Mouse (Mus musculus) embryonic fibroblast, embryonic 13.5 days (primary cell): ENCODE results near the gene Ccdc159. TPM values are rescaled to one million over a fixed set of nuclear protein-coding genes. Genes with fewer than 3 reads are reported as not detected.

ENCODE experiments used
- H3K27ac ChIP-seq: 2 replicates; pipeline ENCODE4 v1.5.1; 2012; ENCODE audit warnings: low read length, control low read depth, inconsistent platforms; ENCODE audit not compliant: insufficient read depth
- H3K4me1 ChIP-seq: 2 replicates; pipeline ENCODE4 v1.6.1; 2011; ENCODE audit warnings: low read length; ENCODE audit not compliant: control insufficient read depth, insufficient read depth
- H3K4me3 ChIP-seq: 2 replicates; pipeline ENCODE4 v1.5.1; 2011; ENCODE audit warnings: mild to moderate bottlenecking, control low read depth, low read length; ENCODE audit not compliant: insufficient read depth
- CTCF ChIP-seq: IDR thresholded peaks from 2 replicates; pipeline ENCODE4 v1.5.1; 2011; ENCODE audit warnings: mild to moderate bottlenecking, control low read depth, low read length, moderate library complexity, borderline replicate concordance; ENCODE audit not compliant: insufficient read depth
- POLR2A ChIP-seq: IDR thresholded peaks from 2 replicates; pipeline ENCODE4 v1.6.1; 2011; ENCODE audit warnings: low read depth, mild to moderate bottlenecking, control low read depth, low read length, moderate library complexity
- polyA plus RNA-seq: library from polyadenylated mRNA; stranded (reverse); fragments of >200 nt; gene quantifications from 2 replicates; pipeline ENCODE4 v1.2.4, GENCODE M21; 2011; ENCODE audit warnings: low read depth; ENCODE audit not compliant: missing spikeins, insufficient read length

Ccdc159 gene
- polyA plus RNA-seq, 1 experiment = 5.6 TPM

DNA sequence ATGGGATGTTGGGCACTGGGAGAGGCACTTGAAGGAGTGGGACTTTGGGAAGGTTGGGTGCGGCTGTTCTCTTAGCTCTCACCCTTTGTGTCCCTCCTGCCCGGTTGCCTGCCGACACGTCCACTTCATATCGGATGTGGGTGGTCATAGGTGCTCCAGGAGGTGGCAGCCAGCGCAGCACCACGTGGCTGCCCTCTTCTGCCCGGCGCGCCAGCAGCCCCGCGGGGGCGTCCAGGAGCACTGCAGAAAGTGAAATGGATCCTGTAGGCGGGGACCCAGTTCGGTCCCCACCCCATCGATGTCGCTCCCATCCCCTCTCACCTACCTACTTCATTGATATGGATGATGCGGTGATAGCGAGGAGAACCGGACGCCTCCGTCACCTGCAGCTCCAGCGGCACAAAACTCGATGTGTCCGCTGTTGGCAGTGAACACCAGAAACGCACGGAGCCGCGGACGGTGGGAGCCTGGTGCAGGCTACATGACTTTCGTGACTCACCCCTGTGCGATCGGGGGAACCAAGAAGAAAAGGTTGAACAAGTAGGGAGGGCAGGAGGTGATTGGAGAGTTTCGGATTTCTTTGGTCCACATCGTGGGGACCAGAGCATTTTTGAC lies 34.2 kb downstream of the Ccdc159 start:
- TF ChIP-seq POLR2A (no peak), CTCF (no peak)
- Histone ChIP-seq H3K4me1 (no peaks in the 10 kb centered on the region), H3K4me3 (peak overlapping the region; percentile 17; the same call in 1 of the 2 replicates), H3K27ac (no peak overlapping the region)

DNA sequence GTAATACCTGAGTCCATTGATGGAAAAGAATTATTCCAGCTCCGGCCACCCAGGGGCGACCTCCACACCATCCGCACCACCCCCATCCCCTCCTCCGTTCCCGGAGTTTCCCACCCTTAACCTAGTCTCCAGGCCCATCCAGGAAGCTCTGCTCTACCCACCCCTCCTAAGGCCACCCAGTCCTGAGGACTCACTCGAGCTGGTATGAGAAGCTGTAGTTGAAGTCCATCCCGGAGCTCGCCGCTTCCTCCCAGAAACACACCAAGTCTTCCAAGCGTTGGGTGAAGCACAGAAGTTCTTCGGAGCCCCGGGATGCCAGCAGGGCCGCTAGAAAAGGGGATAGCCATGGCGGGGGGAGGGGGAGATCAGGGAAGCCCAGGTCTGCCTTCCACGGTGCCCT lies 34.7 kb downstream of the Ccdc159 start:
- peak overlapping the region; percentile 17; the same call in 1 of the 2 replicates for H3K4me3 ChIP-seq
- TF ChIP-seq POLR2A (no peak), CTCF (no peak)
- no peak overlapping the region for H3K27ac ChIP-seq

DNA sequence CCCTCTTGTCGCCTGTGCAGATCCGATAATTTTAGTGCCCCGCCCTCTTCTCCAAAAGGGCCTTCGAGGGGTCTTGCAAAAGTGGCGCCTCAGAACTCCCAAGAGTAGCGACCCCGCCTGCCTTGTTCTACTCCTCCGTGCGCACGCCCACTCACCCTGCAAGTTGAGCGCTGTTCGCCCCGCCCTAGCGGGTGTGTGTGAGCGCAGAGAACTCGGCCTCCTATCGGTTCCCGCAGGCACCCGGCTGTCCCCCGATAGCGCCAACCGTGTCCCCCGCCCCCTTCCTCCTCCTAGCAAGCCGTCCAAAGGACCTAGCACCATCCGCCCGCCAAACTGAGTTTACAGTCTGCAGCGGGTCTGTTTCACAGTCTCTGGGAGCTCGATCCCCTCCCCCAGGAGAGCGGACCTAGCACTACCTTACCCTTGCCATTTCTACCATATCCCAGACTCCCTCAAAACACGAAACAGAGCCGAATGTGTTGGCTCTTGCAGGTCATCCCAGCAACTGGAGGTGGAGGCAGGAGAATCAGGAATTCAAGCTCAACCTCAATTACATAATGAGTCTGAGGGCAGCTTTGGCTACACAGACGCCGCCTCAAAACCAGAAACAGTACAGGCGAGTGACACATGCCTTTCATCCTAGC lies 35.3 kb downstream of the Ccdc159 start:
- H3K4me1 ChIP-seq = no peaks in the 10 kb centered on the region
- no peak overlapping the region for H3K27ac ChIP-seq
- TF ChIP-seq POLR2A = no peak
- no peak for TF ChIP-seq CTCF
- peak overlapping the region; percentile 17; the same call in 1 of the 2 replicates for H3K4me3 ChIP-seq

More for the DNA sequence above, 34.7 kb downstream of the Ccdc159 start:
- H3K4me1 ChIP-seq = no peaks in the 10 kb centered on the region

DNA sequence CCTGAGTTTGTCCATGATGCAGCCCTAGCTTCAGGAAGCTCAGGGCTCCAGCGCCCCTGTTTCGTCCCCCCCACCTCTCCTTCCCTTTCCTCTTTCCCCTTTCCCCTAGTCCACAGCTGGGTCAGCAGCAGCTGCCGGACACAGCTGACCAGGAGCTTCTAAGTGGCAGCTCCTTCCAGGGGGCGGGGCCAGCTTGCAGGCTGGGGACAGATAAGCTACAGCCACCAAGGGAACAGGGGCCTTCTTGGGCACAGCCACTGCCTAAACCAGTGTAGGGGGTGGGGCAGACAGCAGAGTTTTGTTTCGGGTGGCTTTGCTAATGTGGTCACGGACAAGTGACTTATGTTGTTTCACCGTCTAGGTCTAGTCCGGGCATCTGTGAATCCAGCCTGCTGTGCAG lies 36.1 kb downstream of the Ccdc159 start, which contains the start of gene Epor:
Gene Epor (minus strand): TSS at position 90 of the 400 bp plus-strand sequence.
- TF ChIP-seq POLR2A = no peak
- TF ChIP-seq CTCF = no peak
- no peak within 1 kb of the TSS for H3K27ac ChIP-seq

DNA sequence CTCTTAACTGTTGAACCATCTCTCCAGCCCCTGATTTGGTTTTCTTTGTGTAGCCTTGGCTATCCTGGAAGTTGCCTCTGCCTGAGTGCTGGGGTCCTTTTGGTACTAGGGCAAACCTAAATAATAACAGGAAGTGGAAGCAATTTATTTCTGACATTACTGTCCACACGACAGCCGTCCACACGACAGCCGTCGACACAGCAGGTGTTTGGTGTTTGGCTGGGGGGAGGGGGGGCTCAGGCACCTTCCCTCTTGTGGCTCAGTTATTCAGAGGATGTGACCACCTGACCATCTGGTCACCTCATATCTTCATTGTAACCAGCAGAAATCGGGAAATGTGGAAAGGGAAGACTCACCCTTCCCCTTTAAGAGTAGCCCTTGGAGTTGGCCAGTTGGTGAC lies 41.6 kb downstream of the Ccdc159 start:
- Histone ChIP-seq H3K4me1 (no peaks in the 10 kb centered on the region), H3K27ac (no peak overlapping the region), H3K4me3 (no peak overlapping the region)
- TF ChIP-seq CTCF (no peak), POLR2A (no peak)

More for the DNA sequence above, 36.1 kb downstream of the Ccdc159 start, which contains the start of gene Epor:
- Histone ChIP-seq H3K4me3 (peak within 1 kb of the TSS; percentile 17; the same call in 1 of the 2 replicates), H3K4me1 (no peaks in the 10 kb centered on the region)

DNA sequence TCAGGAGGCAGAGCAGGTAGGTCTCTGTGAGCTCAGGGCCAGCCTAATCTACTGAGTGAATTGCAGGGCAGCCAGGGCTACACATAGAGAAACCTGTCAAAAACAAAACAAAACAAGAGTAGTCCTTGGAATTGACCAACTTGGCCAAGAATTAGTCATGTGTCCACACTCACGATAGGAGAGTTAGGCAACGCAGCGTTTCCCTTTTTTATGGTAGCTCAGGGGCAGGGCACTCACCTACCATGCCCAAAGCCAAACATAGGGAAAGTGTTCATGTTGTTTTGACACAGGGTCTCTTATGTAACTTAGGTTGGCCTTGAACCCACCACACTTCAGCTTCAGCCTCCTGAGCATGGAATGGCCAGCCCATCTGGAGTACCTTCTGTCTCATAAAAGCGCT lies 42.0 kb downstream of the Ccdc159 start:
- TF ChIP-seq CTCF = no peak
- no peak for TF ChIP-seq POLR2A
- H3K27ac ChIP-seq = no peak overlapping the region
- no peaks in the 10 kb centered on the region for H3K4me1 ChIP-seq
- no peak overlapping the region for H3K4me3 ChIP-seq

DNA sequence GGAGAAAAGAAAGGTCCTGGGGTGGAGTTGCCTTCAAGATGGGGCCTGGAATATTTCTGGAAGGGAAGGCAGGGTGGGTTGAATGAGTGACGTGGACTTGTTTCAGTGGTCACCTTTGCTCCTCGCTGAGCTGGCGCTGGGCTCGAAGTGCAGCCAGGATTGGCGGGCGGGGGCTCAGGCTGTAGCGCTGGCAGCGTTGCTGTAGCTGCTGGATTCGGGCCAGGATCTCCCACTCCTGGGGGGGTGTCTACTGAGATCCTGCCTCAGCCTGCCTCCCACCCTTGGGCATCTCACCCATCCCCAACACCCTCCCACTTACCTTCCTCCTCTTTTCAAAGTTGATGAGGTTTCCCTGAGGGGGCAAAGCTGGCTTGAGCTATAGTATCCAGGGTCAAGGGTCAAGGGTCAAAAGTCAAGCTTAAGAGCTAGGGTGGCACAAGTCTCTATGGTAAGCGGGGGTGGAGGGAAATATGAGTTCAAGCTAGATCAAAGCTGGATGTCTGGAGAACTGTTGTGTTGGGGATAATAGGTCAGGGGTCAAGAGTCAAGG lies 49.4 kb downstream of the Ccdc159 start:
- Histone ChIP-seq H3K4me1 (no peaks in the 10 kb centered on the region), H3K27ac (no peak overlapping the region), H3K4me3 (no peak overlapping the region)
- TF ChIP-seq POLR2A (no peak), CTCF (no peak)

DNA sequence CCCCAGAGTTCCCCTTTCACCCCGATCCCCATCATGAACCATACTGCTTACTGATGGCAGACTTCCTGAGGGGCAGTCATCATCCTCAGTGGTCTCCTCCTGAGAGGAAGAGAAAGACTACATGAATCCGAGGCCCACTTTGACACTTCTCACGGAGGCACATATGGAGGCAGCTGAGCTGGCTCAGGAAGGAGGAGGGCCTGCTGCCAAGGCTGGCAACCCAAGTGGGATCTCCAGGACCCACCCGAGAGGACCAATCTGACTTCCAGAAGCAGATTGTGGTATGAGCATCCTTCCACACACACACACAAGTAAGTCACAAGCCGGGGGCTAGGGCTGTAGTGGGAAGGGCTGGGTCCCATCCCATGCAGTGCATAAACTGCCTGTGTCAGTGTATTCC lies 50.1 kb downstream of the Ccdc159 start:
- Histone ChIP-seq H3K27ac (no peak overlapping the region), H3K4me1 (no peaks in the 10 kb centered on the region), H3K4me3 (no peak overlapping the region)
- TF ChIP-seq CTCF = no peak
- TF ChIP-seq POLR2A = no peak

DNA sequence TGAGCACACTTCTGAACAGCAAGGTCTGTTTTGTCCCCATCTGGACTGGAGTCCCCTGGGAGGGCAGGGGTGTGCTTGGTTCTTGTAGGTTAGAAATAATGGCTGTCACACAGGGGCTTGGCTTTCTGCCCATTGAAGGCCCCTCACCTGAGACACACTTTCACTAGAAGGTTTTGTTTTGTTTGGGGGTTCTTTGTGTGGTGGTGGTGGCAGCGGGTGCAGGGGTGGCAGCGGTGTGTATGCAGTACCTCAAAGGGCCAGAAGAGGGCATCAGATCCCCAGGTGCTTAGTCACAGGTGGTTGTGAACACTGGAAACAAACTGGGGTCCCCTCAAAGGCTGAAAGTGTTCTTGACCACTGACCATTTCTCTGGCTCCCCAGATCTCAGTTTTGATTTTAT lies 50.7 kb downstream of the Ccdc159 start:
- TF ChIP-seq CTCF (peak; percentile 47; the same call in 1 of the 2 replicates), POLR2A (no peak)
- H3K27ac ChIP-seq = no peak overlapping the region
- no peaks in the 10 kb centered on the region for H3K4me1 ChIP-seq
- no peak overlapping the region for H3K4me3 ChIP-seq
